Mouse (Mus musculus) neural tube, embryonic 15.5 days (tissue): ENCODE results near the gene Prpf6. TPM values are rescaled to one million over a fixed set of nuclear protein-coding genes. Genes with fewer than 3 reads are reported as not detected.

Source experiments
- ATAC-seq: fragments of 200-750 bp; cut with Nextera tagmentation; 2 replicates; pipeline ENCODE4 v1.8.0; 2017; ENCODE audit warnings: mild to moderate bottlenecking, moderate TSS enrichment, moderate library complexity; ENCODE audit not compliant: low FRiP score
- H3K27ac ChIP-seq: fragments of 300-500 bp; sonication (generic); replicated peaks from 2 replicates; pipeline ENCODE4 v1.5.1; 2015; ENCODE audit warnings: mild to moderate bottlenecking, inconsistent platforms
- H3K27me3 ChIP-seq: fragments of 300-500 bp; sonication (generic); replicated peaks from 2 replicates; pipeline ENCODE4 v1.6.1; 2015; ENCODE audit warnings: inconsistent platforms
- H3K36me3 ChIP-seq: fragments of 300-500 bp; sonication (generic); 2 replicates; pipeline ENCODE4 v1.6.1; 2015; ENCODE audit warnings: inconsistent platforms
- H3K4me1 ChIP-seq: fragments of 300-500 bp; sonication (generic); 2 replicates; pipeline ENCODE4 v1.6.1; 2015; ENCODE audit warnings: inconsistent platforms
- H3K4me2 ChIP-seq: fragments of 300-500 bp; sonication (generic); 2 replicates; pipeline ENCODE4 v1.6.1; 2015; ENCODE audit warnings: inconsistent platforms, mild to moderate bottlenecking, moderate library complexity
- H3K4me3 ChIP-seq: fragments of 300-500 bp; sonication (generic); replicated peaks from 2 replicates; pipeline ENCODE4 v1.5.1; 2015; ENCODE audit warnings: mild to moderate bottlenecking, inconsistent platforms
- H3K9ac ChIP-seq: fragments of 300-500 bp; sonication (generic); replicated peaks from 2 replicates; pipeline ENCODE4 v1.6.1; 2015; ENCODE audit warnings: mild to moderate bottlenecking, inconsistent platforms
- H3K9me3 ChIP-seq: fragments of 300-500 bp; sonication (generic); replicated peaks from 2 replicates; pipeline ENCODE4 v1.6.1; 2016; ENCODE audit warnings: inconsistent platforms
- WGBS: fragments of 180-500 bp; shearing (Covaris S2); methylation state at CpG from one replicate; pipeline ENCODE4 v1.1.7; 2015; ENCODE audit warnings: mixed read lengths; 5-methylcytosine and 5-hydroxymethylcytosine counted together
- polyA plus RNA-seq: library from polyadenylated mRNA; unstranded; fragments of >200 nt; fragmentation: Nextera tagmentation; extraction: Ambion mirVana; gene quantifications from 2 replicates; pipeline ENCODE4 v1.2.1, GENCODE M21; 2015

Prpf6 gene
- polyA plus RNA-seq, 1 experiment from 2014 or later = 58.2 TPM

- H3K4me1 ChIP-seq = no peaks in the 10 kb centered on the region
- H3K27ac ChIP-seq = no peak overlapping the region
- H3K9me3 ChIP-seq = no peaks in the 10 kb centered on the region
- H3K4me3 ChIP-seq = no peak overlapping the region
- no peak overlapping the region for H3K4me2 ChIP-seq
- 87% methylated on average over 10 of the region's 10 CpGs for WGBS
- H3K27me3 ChIP-seq = no peaks in the 10 kb centered on the region
- no peak overlapping the region for H3K9ac ChIP-seq
- peaks cover 81% of the 10 kb centered on the region for H3K36me3 ChIP-seq
- no peak for ATAC-seq
These were observed 57.3 kb downstream of the Prpf6 start for GRCm38 (mm10) chr2:181648926-181649325.

- peaks cover 76% of the 10 kb centered on the region for H3K36me3 ChIP-seq
- ATAC-seq = no peak
- no peak overlapping the region for H3K27ac ChIP-seq
- H3K4me3 ChIP-seq = no peak overlapping the region
- no peak overlapping the region for H3K4me2 ChIP-seq
- H3K4me1 ChIP-seq = 0 out of 2 replicates have a peak, but pooled peaks cover 2% of the 10 kb centered on the region
- no peaks in the 10 kb centered on the region for H3K9me3 ChIP-seq
- H3K9ac ChIP-seq = no peak overlapping the region
- H3K27me3 ChIP-seq = no peaks in the 10 kb centered on the region
These were observed 61.4 kb downstream of the Prpf6 start for GRCm38 (mm10) chr2:181653065-181653464.

GRCm38 (mm10) chr2:181653523-181653922 lies 61.9 kb downstream of the Prpf6 start:
- WGBS = 93% methylated on average over 1 of the region's 1 CpGs
- Histone ChIP-seq H3K4me1 (0 out of 2 replicates have a peak, but pooled peaks cover 2% of the 10 kb centered on the region), H3K27ac (no peak overlapping the region), H3K9ac (no peak overlapping the region), H3K9me3 (no peaks in the 10 kb centered on the region), H3K4me3 (no peak overlapping the region), H3K27me3 (no peaks in the 10 kb centered on the region), H3K4me2 (no peak overlapping the region), H3K36me3 (peaks cover 71% of the 10 kb centered on the region)
- peak; percentile 57 for ATAC-seq

GRCm38 (mm10) chr2:181656734-181657133 lies 65.1 kb downstream of the Prpf6 start, which contains the start of gene Gm29797:
TSS of gene Gm29797 (plus strand) at chr2:181657034.
- no peak within 1 kb of the TSS for H3K9ac ChIP-seq
- H3K4me3 ChIP-seq = no peak within 1 kb of the TSS
- H3K4me2 ChIP-seq = no peak within 1 kb of the TSS
- no peak for ATAC-seq
- no peak within 1 kb of the TSS for H3K27ac ChIP-seq
- 53% methylated on average over 3 of the region's 3 CpGs for WGBS
- H3K4me1 ChIP-seq = peaks cover 7% of the 10 kb centered on the region; the same call in 1 of the 2 replicates
- H3K9me3 ChIP-seq = no peaks in the 10 kb centered on the region
- peaks cover 45% of the 10 kb centered on the region for H3K36me3 ChIP-seq
- no peaks in the 10 kb centered on the region for H3K27me3 ChIP-seq

GRCm38 (mm10) chr2:181657441-181657840 lies 65.8 kb downstream of the Prpf6 start:
- WGBS = 69% methylated on average over 2 of the region's 2 CpGs
- Histone ChIP-seq H3K4me3 (no peak overlapping the region), H3K36me3 (peaks cover 39% of the 10 kb centered on the region)

GRCm38 (mm10) chr2:181658528-181658927 lies 66.9 kb downstream of the Prpf6 start:
- ATAC-seq = no peak
- no peaks in the 10 kb centered on the region for H3K27me3 ChIP-seq
- no peak overlapping the region for H3K9ac ChIP-seq
- peaks cover 7% of the 10 kb centered on the region; the same call in 1 of the 2 replicates for H3K4me1 ChIP-seq
- H3K36me3 ChIP-seq = peaks cover 28% of the 10 kb centered on the region
- WGBS = 83% methylated on average over 7 of the region's 7 CpGs
- no peak overlapping the region for H3K4me2 ChIP-seq
- H3K4me3 ChIP-seq = no peak overlapping the region
- H3K27ac ChIP-seq = no peak overlapping the region
- H3K9me3 ChIP-seq = no peaks in the 10 kb centered on the region

More at GRCm38 (mm10) chr2:181657441-181657840, 65.8 kb downstream of the Prpf6 start:
- Histone ChIP-seq H3K27ac (no peak overlapping the region), H3K4me2 (no peak overlapping the region), H3K9me3 (no peaks in the 10 kb centered on the region), H3K9ac (no peak overlapping the region), H3K4me1 (peaks cover 7% of the 10 kb centered on the region; the same call in 1 of the 2 replicates), H3K27me3 (no peaks in the 10 kb centered on the region)
- ATAC-seq = no peak

GRCm38 (mm10) chr2:181658930-181659555 lies 67.4 kb downstream of the Prpf6 start:
- no peak overlapping the region for H3K4me3 ChIP-seq
- H3K9ac ChIP-seq = no peak overlapping the region
- 36% methylated on average over 17 of the region's 17 CpGs for WGBS
- H3K36me3 ChIP-seq = peaks cover 23% of the 10 kb centered on the region
- H3K4me2 ChIP-seq = no peak overlapping the region
- H3K27me3 ChIP-seq = no peaks in the 10 kb centered on the region
- no peaks in the 10 kb centered on the region for H3K9me3 ChIP-seq
- peaks cover 7% of the 10 kb centered on the region; the same call in 1 of the 2 replicates for H3K4me1 ChIP-seq
- ATAC-seq = 0 out of 2 replicates have a peak, but pooled peaks have one; percentile 18
- no peak overlapping the region for H3K27ac ChIP-seq

- Histone ChIP-seq H3K4me3 (no peak overlapping the region), H3K27me3 (no peaks in the 10 kb centered on the region), H3K27ac (no peak overlapping the region), H3K9me3 (no peaks in the 10 kb centered on the region), H3K4me2 (no peak overlapping the region), H3K9ac (no peak overlapping the region), H3K36me3 (peaks cover 20% of the 10 kb centered on the region), H3K4me1 (peaks cover 7% of the 10 kb centered on the region; the same call in 1 of the 2 replicates)
- WGBS = 11% methylated on average over 9 of the region's 9 CpGs
- peak; percentile 53; the same call in 1 of the 2 replicates for ATAC-seq
These were observed 68.0 kb downstream of the Prpf6 start for GRCm38 (mm10) chr2:181659609-181660055.

GRCm38 (mm10) chr2:181662620-181663297 lies 71.1 kb downstream of the Prpf6 start:
- Histone ChIP-seq H3K9me3 (no peaks in the 10 kb centered on the region), H3K36me3 (no peaks in the 10 kb centered on the region), H3K4me2 (no peak overlapping the region), H3K9ac (no peak overlapping the region), H3K27me3 (0 out of 2 replicates have a peak, but pooled peaks cover 2% of the 10 kb centered on the region), H3K27ac (no peak overlapping the region), H3K4me1 (peaks cover 5% of the 10 kb centered on the region; the same call in 1 of the 2 replicates), H3K4me3 (no peak overlapping the region)
- 87% methylated on average over 3 of the region's 3 CpGs for WGBS
- ATAC-seq = no peak

GRCm38 (mm10) chr2:181663298-181663630 lies 71.6 kb downstream of the Prpf6 start:
- Histone ChIP-seq H3K27ac (no peak overlapping the region), H3K4me2 (no peak overlapping the region), H3K9me3 (no peaks in the 10 kb centered on the region), H3K36me3 (no peaks in the 10 kb centered on the region), H3K4me3 (no peak overlapping the region), H3K4me1 (peaks cover 5% of the 10 kb centered on the region; the same call in 1 of the 2 replicates), H3K27me3 (peaks cover 7% of the 10 kb centered on the region; the same call in 1 of the 2 replicates), H3K9ac (no peak overlapping the region)
- WGBS = 42% methylated on average over 4 of the region's 4 CpGs
- no peak for ATAC-seq

- Histone ChIP-seq H3K36me3 (no peaks in the 10 kb centered on the region), H3K27me3 (peaks cover 67% of the 10 kb centered on the region), H3K4me2 (peak overlapping the region; percentile 64), H3K9me3 (no peaks in the 10 kb centered on the region), H3K9ac (peak overlapping the region; percentile 4; the same call in 1 of the 2 replicates), H3K4me1 (peaks cover 22% of the 10 kb centered on the region), H3K27ac (no peak overlapping the region), H3K4me3 (peak overlapping the region; percentile 38)
- ATAC-seq = no peak
- 2% methylated on average over 56 of the region's 56 CpGs for WGBS
These were observed 78.7 kb downstream of the Prpf6 start for GRCm38 (mm10) chr2:181670285-181670912.
